Comparison of ENCODE assay signal across 9 mouse cellular contexts in genomic region chr2:180919913-180920809, GRCm38 (mm10). TPM values are rescaled to one million over a fixed set of nuclear protein-coding genes. Genes with fewer than 3 reads are reported as not detected.
DNase-seq lines count a peak whose midpoint lies in the region; ATAC-seq and TF ChIP-seq lines count a peak whose summit lies in the region.
"Had no signal": no experiment of that assay in that cellular context is flagged by ENCODE, and none has a peak within 500 bp of the region (broad histone marks: within the 10 kb centered on the region; RNA-seq: fewer than 3 reads in every experiment).

No protein-coding gene starts in this region.

- peak; percentile 46 for DNase-seq in cerebellum, adult 8-10 months
- DNase-seq in cerebellum, postnatal 4 days (ENCODE audit: low spot score in 2 of 2), result no peak
- DNase-seq in hindbrain, embryonic 14.5 days (ENCODE audit: low spot score), result no peak
- peak; percentile 59 for DNase-seq in liver, postnatal 0 days
- no peak for DNase-seq in retina, postnatal 1 day

- no peak for TF ChIP-seq EP300 in liver, postnatal 0 days (IDR thresholded peaks at IDR 0.05; ENCODE audit: low read depth)

- H3K4me2 ChIP-seq in hindbrain, embryonic 14.5 days (replicated peaks), result peak overlapping the region; percentile 95
- H3K4me2 ChIP-seq in liver, postnatal 0 days (ENCODE audit: low read depth, low read length), result peak overlapping the region; percentile 82
- peak overlapping the region; percentile 94 for H3K4me2 ChIP-seq in neural tube, embryonic 13.5 days

- peak; percentile 19 for ATAC-seq in CD4-positive, CD25-positive, alpha-beta regulatory T cell, adult 4 months
- peak; percentile 49 for ATAC-seq in erythroblast, adult 5-6 weeks (replicated peaks; ENCODE audit: low FRiP score, poor library complexity, severe bottlenecking)
- peak; percentile 63 for ATAC-seq in hindbrain, embryonic 14.5 days (ENCODE audit: low FRiP score)
- peak; percentile 43 for ATAC-seq in liver, postnatal 0 days
- peak; percentile 66 for ATAC-seq in neural tube, embryonic 13.5 days (ENCODE audit: low read depth)

- H3K4me1 ChIP-seq in hindbrain, embryonic 14.5 days (replicated peaks; ENCODE audit: control insufficient read depth, insufficient read depth, low read length), result peaks cover 8% of the 10 kb centered on the region
- H3K4me1 ChIP-seq in liver, postnatal 0 days (ENCODE audit: insufficient read depth), result peaks cover 22% of the 10 kb centered on the region
- peaks cover 43% of the 10 kb centered on the region for H3K4me1 ChIP-seq in neural tube, embryonic 13.5 days (replicated peaks)

- peak overlapping the region; percentile 76 for H3K27ac ChIP-seq in hindbrain, embryonic 14.5 days
- peak overlapping the region; percentile 91 for H3K27ac ChIP-seq in liver, postnatal 0 days (ENCODE audit: low read depth)
- H3K27ac ChIP-seq in neural tube, embryonic 13.5 days (replicated peaks), result peak overlapping the region; percentile 82

- H3K27me3 ChIP-seq in hindbrain, embryonic 14.5 days (ENCODE audit: control insufficient read depth, insufficient read depth, low read length), result no peaks in the 10 kb centered on the region
- no peaks in the 10 kb centered on the region for H3K27me3 ChIP-seq in liver, postnatal 0 days (ENCODE audit: insufficient read depth, low read length)
- H3K27me3 ChIP-seq in neural tube, embryonic 13.5 days, result no peaks in the 10 kb centered on the region; the same call in 1 of the 2 replicates

- TF ChIP-seq CTCF in liver, postnatal 0 days (IDR thresholded peaks at IDR 0.05; ENCODE audit: low read depth), result no peak

- peak overlapping the region; percentile 99 for H3K9ac ChIP-seq in hindbrain, embryonic 14.5 days
- peak overlapping the region; percentile 99 for H3K9ac ChIP-seq in liver, postnatal 0 days (replicated peaks)
- peak overlapping the region; percentile 98 for H3K9ac ChIP-seq in neural tube, embryonic 13.5 days

- no peaks in the 10 kb centered on the region for H3K9me3 ChIP-seq in hindbrain, embryonic 14.5 days (ENCODE audit: control insufficient read depth, low read length)
- H3K9me3 ChIP-seq in liver, postnatal 0 days (ENCODE audit: low read length), result no peaks in the 10 kb centered on the region
- no peaks in the 10 kb centered on the region for H3K9me3 ChIP-seq in neural tube, embryonic 13.5 days

- WGBS in hindbrain, embryonic 14.5 days, result under 1% methylated on average over 59 of the region's 61 CpGs
- under 1% methylated on average over 58 of the region's 61 CpGs for WGBS in liver, postnatal 0 days (ENCODE audit: insufficient replicate concordance)
- WGBS in neural tube, embryonic 13.5 days, result under 1% methylated on average over 61 of the region's 61 CpGs

- H3K36me3 ChIP-seq in hindbrain, embryonic 14.5 days (replicated peaks; ENCODE audit: control insufficient read depth, insufficient read depth), result peaks cover 38% of the 10 kb centered on the region
- peaks cover 29% of the 10 kb centered on the region for H3K36me3 ChIP-seq in liver, postnatal 0 days (replicated peaks; ENCODE audit: insufficient read depth, low read length)
- peaks cover 36% of the 10 kb centered on the region for H3K36me3 ChIP-seq in neural tube, embryonic 13.5 days

- peak overlapping the region; percentile 99 for H3K4me3 ChIP-seq in hindbrain, embryonic 14.5 days (replicated peaks; ENCODE audit: low read length)
- peak overlapping the region; percentile 98 for H3K4me3 ChIP-seq in liver, postnatal 0 days (ENCODE audit: low read depth, low read length)
- H3K4me3 ChIP-seq in neural tube, embryonic 13.5 days, result peak overlapping the region; percentile 100

RNA-seq across cellular contexts. Expression of gene Ythdf1, which starts 0.6 kb away (rescaled TPM):
- polyA plus RNA-seq in CD4-positive, CD25-positive, alpha-beta regulatory T cell, adult 4 months (2017; shearing (Covaris generic)), result 1 to 10 TPM; 7.5 to 9.2 TPM
- total RNA-seq in erythroblast, adult 5-6 weeks (2015; ENCODE audit: low replicate concordance), result 15.0 and 17.3 TPM in 2 replicates
- total RNA-seq in erythroblast, adult 5-6 weeks (2017; ENCODE audit: low replicate concordance), result 7.0 and 11.8 TPM in 2 replicates
- 50.0 and 56.6 TPM in 2 replicates for polyA plus RNA-seq in hindbrain, embryonic 14.5 days (2014; fragmentation: Nextera tagmentation; extraction: Ambion mirVana)
- 17.3 and 17.8 TPM in 2 replicates for polyA plus RNA-seq in liver, postnatal 0 days (2015; fragmentation: Nextera tagmentation; extraction: Ambion mirVana)
- polyA plus RNA-seq in neural tube, embryonic 13.5 days (2015; fragmentation: Nextera tagmentation; extraction: Ambion mirVana), result 50.7 and 55.9 TPM in 2 replicates

RNA-seq across cellular contexts. Expression of gene Birc7, which starts 8.7 kb away (rescaled TPM):
- not detected for polyA plus RNA-seq in CD4-positive, CD25-positive, alpha-beta regulatory T cell, adult 4 months (2017; shearing (Covaris generic))
- not detected in 2 replicates for total RNA-seq in erythroblast, adult 5-6 weeks (2015; ENCODE audit: low replicate concordance)
- total RNA-seq in erythroblast, adult 5-6 weeks (2017; ENCODE audit: low replicate concordance), result not detected in 2 replicates
- polyA plus RNA-seq in hindbrain, embryonic 14.5 days (2014; fragmentation: Nextera tagmentation; extraction: Ambion mirVana), result 0.33 TPM in 1 of 2 replicates, not detected in the other
- polyA plus RNA-seq in liver, postnatal 0 days (2015; fragmentation: Nextera tagmentation; extraction: Ambion mirVana), result not detected in 2 replicates
- polyA plus RNA-seq in neural tube, embryonic 13.5 days (2015; fragmentation: Nextera tagmentation; extraction: Ambion mirVana), result 0.43 and 0.60 TPM in 2 replicates
- total RNA-seq: left cerebral cortex, adult 18-20 months had no signal

RNA-seq across cellular contexts. Expression of gene Nkain4, which starts 34.3 kb away (rescaled TPM):
- not detected for polyA plus RNA-seq in CD4-positive, CD25-positive, alpha-beta regulatory T cell, adult 4 months (2017; shearing (Covaris generic))
- not detected in 2 replicates for total RNA-seq in erythroblast, adult 5-6 weeks (2015; ENCODE audit: low replicate concordance)
- not detected in 2 replicates for total RNA-seq in erythroblast, adult 5-6 weeks (2017; ENCODE audit: low replicate concordance)
- 78.6 and 85.5 TPM in 2 replicates for polyA plus RNA-seq in hindbrain, embryonic 14.5 days (2014; fragmentation: Nextera tagmentation; extraction: Ambion mirVana)
- 1.6 and 3.4 TPM in 2 replicates for polyA plus RNA-seq in liver, postnatal 0 days (2015; fragmentation: Nextera tagmentation; extraction: Ambion mirVana)
- polyA plus RNA-seq in neural tube, embryonic 13.5 days (2015; fragmentation: Nextera tagmentation; extraction: Ambion mirVana), result 88.1 and 106 TPM in 2 replicates

RNA-seq across cellular contexts. Expression of gene Arfgap1, which starts 46.9 kb away (rescaled TPM):
- polyA plus RNA-seq in CD4-positive, CD25-positive, alpha-beta regulatory T cell, adult 4 months (2017; shearing (Covaris generic)), result 10 to 100 TPM; 42.6 to 73.0 TPM
- total RNA-seq in erythroblast, adult 5-6 weeks (2015; ENCODE audit: low replicate concordance), result 11.9 and 12.5 TPM in 2 replicates
- total RNA-seq in erythroblast, adult 5-6 weeks (2017; ENCODE audit: low replicate concordance), result 11.2 and 21.0 TPM in 2 replicates
- polyA plus RNA-seq in hindbrain, embryonic 14.5 days (2014; fragmentation: Nextera tagmentation; extraction: Ambion mirVana), result 88.2 and 96.2 TPM in 2 replicates
- polyA plus RNA-seq in liver, postnatal 0 days (2015; fragmentation: Nextera tagmentation; extraction: Ambion mirVana), result 17.7 and 18.8 TPM in 2 replicates
- polyA plus RNA-seq in neural tube, embryonic 13.5 days (2015; fragmentation: Nextera tagmentation; extraction: Ambion mirVana), result 106 and 108 TPM in 2 replicates

Comparison
In these comparisons a context has a peak if more than half of its experiments do, and no peak if none do; other contexts are left out.
1. DNase-seq: peak in cerebellum, adult 8-10 months (single experiment) and liver, postnatal 0 days (single experiment); none in cerebellum, postnatal 4 days (0 of 2), hindbrain, embryonic 14.5 days (single experiment) and retina, postnatal 1 day (single experiment).
2. RNA of gene Nkain4, which starts 34.3 kb away (polyA plus RNA-seq): 88.1 to 106 TPM in neural tube, embryonic 13.5 days and 78.6 to 85.5 TPM in hindbrain, embryonic 14.5 days; 1.6 to 3.4 TPM in liver, postnatal 0 days and not detected in CD4-positive, CD25-positive, alpha-beta regulatory T cell, adult 4 months; every median in the first group is over 10 times any median in the second.
3. Peak in every context shown above with its lines, with median percentiles within 50 percentile points of each other: ATAC-seq, H3K27ac ChIP-seq, H3K4me2 ChIP-seq, H3K4me3 ChIP-seq and H3K9ac ChIP-seq.